Mouse (Mus musculus) spleen, adult 2 months (tissue): ENCODE results near the gene Kmt2e.

Source experiments
- CTCF ChIP-seq: fragments of 200-500 bp; IDR thresholded peaks from 2 replicates; pipeline ENCODE4 v1.5.1; 2011; ENCODE audit warnings: mild to moderate bottlenecking, inconsistent platforms; ENCODE audit not compliant: insufficient read depth, insufficient read length, insufficient replicate concordance; ENCODE audit errors: extremely low read depth
- POLR2A ChIP-seq: fragments of 200-500 bp; IDR thresholded peaks from 2 replicates; pipeline ENCODE4 v1.6.1; 2011; ENCODE audit warnings: low read depth, low read length, inconsistent platforms

DNA sequence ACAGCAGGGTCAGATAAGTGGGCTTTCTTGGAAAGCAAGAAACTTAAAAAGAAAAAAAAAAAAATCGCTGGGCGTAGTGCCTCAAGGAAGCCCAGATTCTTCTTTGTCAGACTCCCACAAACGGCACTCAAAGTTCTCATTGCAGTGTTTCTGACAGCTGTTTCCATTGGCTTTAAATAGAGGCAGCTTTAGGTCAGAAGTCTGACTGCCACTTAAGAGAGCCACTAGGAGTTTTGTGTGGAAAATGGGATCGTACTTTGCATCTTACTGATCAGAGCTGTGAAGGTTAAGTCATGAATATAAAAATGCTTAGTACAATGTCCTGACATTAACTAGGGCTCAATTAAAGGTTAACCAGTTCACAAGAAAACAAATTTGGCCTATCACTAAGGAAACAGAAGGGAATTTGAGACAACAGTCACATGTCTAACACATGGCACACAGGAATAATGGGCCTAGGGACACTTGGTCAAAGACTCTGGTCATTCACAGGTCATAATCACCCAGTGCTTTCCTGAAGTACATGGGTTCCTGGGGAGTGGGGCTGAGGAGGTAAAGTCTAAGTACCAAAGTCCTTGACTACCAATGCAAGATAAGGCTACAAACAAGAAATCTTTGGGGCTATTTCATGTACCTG lies 19.6 kb upstream of the Kmt2e start:
- no peak for TF ChIP-seq CTCF
- TF ChIP-seq POLR2A: no peak
